Mouse (Mus musculus) forebrain, postnatal 0 days (tissue): ENCODE data around the gene Fhit. TPM values are rescaled to one million over a fixed set of nuclear protein-coding genes. Genes with fewer than 3 reads are reported as not detected.

Experiments used
- ATAC-seq: fragments of 200-750 bp; cut with Nextera tagmentation; 2 replicates; pipeline ENCODE4 v1.8.0; 2017; ENCODE audit warnings: mild to moderate bottlenecking, moderate library complexity
- DNase-seq: peaks from one replicate; pipeline ENCODE4 v3.0.0-alpha.2; 2015
- H3K27ac ChIP-seq: fragments of 300-500 bp; sonication (generic); 2 replicates; pipeline ENCODE4 v1.5.1; 2014; ENCODE audit warnings: low read depth, mild to moderate bottlenecking, antibody characterized with exemption, low read length, moderate library complexity, mixed read lengths
- H3K27me3 ChIP-seq: fragments of 300-500 bp; sonication (generic); 2 replicates; pipeline ENCODE4 v1.6.1; 2014; ENCODE audit warnings: mild to moderate bottlenecking, low read length, mixed read lengths; ENCODE audit not compliant: insufficient read depth
- H3K36me3 ChIP-seq: fragments of 300-500 bp; sonication (generic); 2 replicates; pipeline ENCODE4 v1.6.1; 2014; ENCODE audit warnings: mild to moderate bottlenecking, moderate library complexity; ENCODE audit not compliant: insufficient read depth
- H3K4me1 ChIP-seq: fragments of 300-500 bp; sonication (generic); 2 replicates; pipeline ENCODE4 v1.6.1; 2014; ENCODE audit warnings: antibody characterized with exemption; ENCODE audit not compliant: insufficient read depth
- H3K4me2 ChIP-seq: fragments of 300-500 bp; sonication (generic); 2 replicates; pipeline ENCODE4 v1.6.1; 2014; ENCODE audit warnings: low read depth, mild to moderate bottlenecking, moderate library complexity
- H3K4me3 ChIP-seq: fragments of 300-500 bp; sonication (generic); 2 replicates; pipeline ENCODE4 v1.5.1; 2014; ENCODE audit warnings: low read depth, low read length, mixed read lengths
- H3K9ac ChIP-seq: fragments of 300-500 bp; sonication (generic); 2 replicates; pipeline ENCODE4 v1.6.1; 2014; ENCODE audit warnings: mild to moderate bottlenecking
- H3K9me3 ChIP-seq: fragments of 300-500 bp; sonication (generic); 2 replicates; pipeline ENCODE4 v1.6.1; 2016; ENCODE audit warnings: low read length
- CTCF ChIP-seq: sonication (generic); IDR thresholded peaks from 2 replicates; pipeline ENCODE4 v1.5.1; 2016; ENCODE audit warnings: antibody characterized with exemption, control low read depth, low read depth
- WGBS: fragments of 180-500 bp; shearing (Covaris S2); extraction: QIAGEN DNeasy Blood & Tissue Kit; methylation state at CpG from one replicate; pipeline ENCODE4 v1.1.7; 2014; 5-methylcytosine and 5-hydroxymethylcytosine counted together
- polyA plus RNA-seq: library from polyadenylated mRNA; unstranded; fragments of >200 nt; fragmentation: Nextera tagmentation; extraction: Ambion mirVana; gene quantifications from 2 replicates; pipeline ENCODE4 v1.2.1, GENCODE M21; 2015
- total RNA-seq: library from RNA; depleted of rRNA; stranded (reverse); fragments of >200 nt; gene quantifications from 2 replicates; pipeline ENCODE4 v1.2.3, GENCODE M21; 2014

Gene Fhit
- total and polyA plus RNA-seq, 2 experiments from 2014 or later, result 8.0 to 8.9 TPM

GRCm38 (mm10) chr14:10286027-10286426, 875.8 kb downstream of the Fhit start:
- H3K27me3 ChIP-seq, result no peaks in the 10 kb centered on the region
- 32% methylated on average over 6 of the region's 6 CpGs for WGBS
- H3K4me2 ChIP-seq, result no peak overlapping the region
- H3K4me1 ChIP-seq, result no peaks in the 10 kb centered on the region
- TF ChIP-seq CTCF, result no peak
- ATAC-seq (no peak), DNase-seq (no peak)
- H3K36me3 ChIP-seq, result no peaks in the 10 kb centered on the region
- H3K9me3 ChIP-seq, result no peaks in the 10 kb centered on the region
- H3K4me3 ChIP-seq, result no peak overlapping the region
- no peak overlapping the region for H3K27ac ChIP-seq
- H3K9ac ChIP-seq, result no peak overlapping the region

GRCm38 (mm10) chr14:10228708-10229107, 933.1 kb downstream of the Fhit start:
- Histone ChIP-seq H3K36me3 (no peaks in the 10 kb centered on the region), H3K27ac (no peak overlapping the region), H3K4me2 (no peak overlapping the region), H3K9me3 (no peaks in the 10 kb centered on the region), H3K27me3 (no peaks in the 10 kb centered on the region), H3K4me3 (no peak overlapping the region), H3K4me1 (no peaks in the 10 kb centered on the region), H3K9ac (no peak overlapping the region)
- ATAC-seq (no peak), DNase-seq (no peak)
- WGBS, result 74% methylated on average over 5 of the region's 5 CpGs
- no peak for TF ChIP-seq CTCF

- WGBS, result 72% methylated on average over 2 of the region's 2 CpGs
- no peak for DNase-seq
Measured at GRCm38 (mm10) chr14:10221847-10222246, 940.0 kb downstream of the Fhit start.

GRCm38 (mm10) chr14:10213216-10213615, 948.6 kb downstream of the Fhit start:
- ATAC-seq, result no peak
- Histone ChIP-seq H3K27me3 (no peaks in the 10 kb centered on the region), H3K4me3 (no peak overlapping the region), H3K36me3 (no peaks in the 10 kb centered on the region), H3K9ac (no peak overlapping the region), H3K27ac (no peak overlapping the region), H3K4me2 (no peak overlapping the region), H3K4me1 (no peaks in the 10 kb centered on the region), H3K9me3 (no peaks in the 10 kb centered on the region)
- 69% methylated on average over 4 of the region's 4 CpGs for WGBS
- TF ChIP-seq CTCF, result no peak
- DNase-seq, result no peak

More at GRCm38 (mm10) chr14:10221847-10222246, 940.0 kb downstream of the Fhit start:
- no peak overlapping the region for H3K27ac ChIP-seq
- no peaks in the 10 kb centered on the region for H3K27me3 ChIP-seq
- H3K4me2 ChIP-seq, result no peak overlapping the region
- H3K9me3 ChIP-seq, result no peaks in the 10 kb centered on the region
- TF ChIP-seq CTCF, result no peak
- no peaks in the 10 kb centered on the region for H3K36me3 ChIP-seq
- ATAC-seq, result peak; percentile 36; the same call in 1 of the 2 replicates
- H3K4me3 ChIP-seq, result no peak overlapping the region
- no peaks in the 10 kb centered on the region for H3K4me1 ChIP-seq
- H3K9ac ChIP-seq, result no peak overlapping the region

GRCm38 (mm10) chr14:10211184-10211583, 950.7 kb downstream of the Fhit start:
- H3K27me3 ChIP-seq, result no peaks in the 10 kb centered on the region
- DNase-seq, result no peak
- H3K4me3 ChIP-seq, result no peak overlapping the region
- no peak for TF ChIP-seq CTCF
- no peak overlapping the region for H3K4me2 ChIP-seq
- no peak overlapping the region for H3K27ac ChIP-seq
- no peaks in the 10 kb centered on the region for H3K36me3 ChIP-seq
- no peak for ATAC-seq
- WGBS, result 62% methylated on average over 5 of the region's 5 CpGs
- H3K9ac ChIP-seq, result no peak overlapping the region
- no peaks in the 10 kb centered on the region for H3K4me1 ChIP-seq
- H3K9me3 ChIP-seq, result no peaks in the 10 kb centered on the region

- Histone ChIP-seq H3K4me1 (no peaks in the 10 kb centered on the region), H3K9ac (no peak overlapping the region), H3K9me3 (no peaks in the 10 kb centered on the region), H3K27ac (no peak overlapping the region), H3K36me3 (no peaks in the 10 kb centered on the region), H3K4me3 (no peak overlapping the region), H3K27me3 (no peaks in the 10 kb centered on the region), H3K4me2 (no peak overlapping the region)
- ATAC-seq (no peak), DNase-seq (no peak)
- TF ChIP-seq CTCF, result no peak
- WGBS, result 88% methylated on average over 3 of the region's 3 CpGs
Measured at GRCm38 (mm10) chr14:10209007-10209406, 952.8 kb downstream of the Fhit start.

GRCm38 (mm10) chr14:10205699-10206098, 956.1 kb downstream of the Fhit start:
- H3K27me3 ChIP-seq, result no peaks in the 10 kb centered on the region
- H3K4me1 ChIP-seq, result no peaks in the 10 kb centered on the region
- no peak overlapping the region for H3K4me2 ChIP-seq
- no peak overlapping the region for H3K4me3 ChIP-seq
- no peaks in the 10 kb centered on the region for H3K36me3 ChIP-seq
- no peaks in the 10 kb centered on the region for H3K9me3 ChIP-seq
- no peak overlapping the region for H3K27ac ChIP-seq
- DNase-seq (no peak), ATAC-seq (no peak)
- H3K9ac ChIP-seq, result no peak overlapping the region
- TF ChIP-seq CTCF, result no peak
- WGBS, result 95% methylated on average over 5 of the region's 5 CpGs

- H3K4me2 ChIP-seq, result no peak overlapping the region
- no peaks in the 10 kb centered on the region for H3K27me3 ChIP-seq
- WGBS, result 91% methylated on average over 4 of the region's 4 CpGs
- no peak overlapping the region for H3K27ac ChIP-seq
- ATAC-seq, result no peak
- H3K36me3 ChIP-seq, result no peaks in the 10 kb centered on the region
- no peak for TF ChIP-seq CTCF
- H3K4me1 ChIP-seq, result no peaks in the 10 kb centered on the region
- DNase-seq, result no peak
- no peak overlapping the region for H3K9ac ChIP-seq
- H3K4me3 ChIP-seq, result no peak overlapping the region
- no peaks in the 10 kb centered on the region for H3K9me3 ChIP-seq
Measured at GRCm38 (mm10) chr14:10205290-10205689, 956.5 kb downstream of the Fhit start.
